Mouse (Mus musculus) frontal cortex, postnatal 10 days (tissue): Measurements from ENCODE around the gene Tmem150a.

Experiments
- DNase-seq, 2 experiments: peaks; one replicate each; pipeline ENCODE4 v3.0.0; 2022; ENCODE audit warnings: low spot score in 2 of 2, mixed read lengths in 1 of 2

Tmem150a gene

DNA sequence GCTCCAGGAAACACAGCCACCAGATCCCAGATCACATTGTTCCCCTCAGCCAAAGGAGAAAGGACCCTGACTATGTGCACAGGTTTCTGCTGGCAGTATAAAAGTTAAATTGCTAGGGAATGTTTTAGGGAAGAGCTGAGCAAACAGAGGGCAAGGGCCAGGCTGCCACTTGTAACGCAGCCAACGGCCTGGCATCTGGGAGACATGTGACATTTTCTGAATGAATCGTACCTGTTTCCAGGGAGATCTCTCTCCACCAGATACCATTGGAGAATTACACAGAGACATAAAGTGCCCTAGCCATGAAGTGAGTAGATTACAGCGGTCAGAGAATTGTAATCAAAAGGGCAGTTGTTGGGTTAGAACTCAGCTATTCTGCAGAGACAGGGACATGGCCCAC lies 17.9 kb downstream of the Tmem150a start:
- no peak for DNase-seq

DNA sequence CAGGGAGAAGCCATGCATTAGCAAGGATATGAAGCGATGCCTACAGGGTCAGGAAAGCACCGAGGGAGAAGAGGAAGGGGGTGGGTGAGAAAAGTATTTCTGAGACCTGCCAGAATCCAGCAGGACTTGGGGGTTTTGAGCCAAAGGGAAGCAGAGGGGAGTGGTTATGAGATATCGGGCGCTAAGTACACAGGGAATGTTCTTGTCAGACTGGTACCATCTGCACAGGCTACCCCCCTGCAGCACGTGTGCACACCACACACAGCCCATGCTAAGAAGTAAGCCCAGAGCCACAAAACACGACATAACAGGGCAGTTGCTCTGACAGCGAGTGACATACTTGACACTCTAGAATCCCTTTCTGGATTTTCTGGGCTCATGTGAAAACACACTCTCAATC lies 19.0 kb downstream of the Tmem150a start:
- no peak for DNase-seq

DNA sequence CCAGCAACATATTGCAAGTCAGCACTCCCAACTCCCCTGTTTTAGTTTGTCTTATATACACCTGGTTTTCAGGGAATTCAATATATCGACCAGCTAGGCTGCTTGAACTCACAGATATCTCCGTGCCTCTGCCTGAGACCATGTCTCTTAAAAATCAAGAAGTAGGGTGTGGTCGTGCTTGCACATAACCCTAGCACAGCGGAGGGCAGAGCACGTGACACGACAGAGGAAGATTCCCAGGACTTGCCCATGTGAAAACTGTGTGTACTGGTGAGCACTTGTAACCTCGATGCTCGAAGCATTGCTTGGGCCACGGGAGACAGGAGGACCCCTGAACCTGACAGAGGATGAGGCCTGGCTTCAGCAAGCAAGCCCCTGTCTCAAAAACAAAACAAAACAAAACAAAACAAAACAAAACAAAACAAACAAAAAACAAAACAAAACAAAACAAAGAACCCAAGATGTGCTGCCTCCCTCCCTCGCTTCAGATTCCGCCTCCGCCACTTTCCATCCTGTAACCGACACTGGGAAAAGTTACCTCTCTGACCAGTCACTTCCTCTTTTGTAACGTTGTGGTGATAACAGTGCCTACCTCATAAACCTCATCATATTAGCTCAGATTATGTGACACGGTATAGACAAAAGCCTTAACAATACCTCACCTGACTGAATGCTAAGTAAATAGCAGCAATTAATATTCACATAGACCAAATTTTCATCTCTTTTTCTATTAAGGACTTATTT lies 19.7 kb downstream of the Tmem150a start:
- no peak for DNase-seq

DNA sequence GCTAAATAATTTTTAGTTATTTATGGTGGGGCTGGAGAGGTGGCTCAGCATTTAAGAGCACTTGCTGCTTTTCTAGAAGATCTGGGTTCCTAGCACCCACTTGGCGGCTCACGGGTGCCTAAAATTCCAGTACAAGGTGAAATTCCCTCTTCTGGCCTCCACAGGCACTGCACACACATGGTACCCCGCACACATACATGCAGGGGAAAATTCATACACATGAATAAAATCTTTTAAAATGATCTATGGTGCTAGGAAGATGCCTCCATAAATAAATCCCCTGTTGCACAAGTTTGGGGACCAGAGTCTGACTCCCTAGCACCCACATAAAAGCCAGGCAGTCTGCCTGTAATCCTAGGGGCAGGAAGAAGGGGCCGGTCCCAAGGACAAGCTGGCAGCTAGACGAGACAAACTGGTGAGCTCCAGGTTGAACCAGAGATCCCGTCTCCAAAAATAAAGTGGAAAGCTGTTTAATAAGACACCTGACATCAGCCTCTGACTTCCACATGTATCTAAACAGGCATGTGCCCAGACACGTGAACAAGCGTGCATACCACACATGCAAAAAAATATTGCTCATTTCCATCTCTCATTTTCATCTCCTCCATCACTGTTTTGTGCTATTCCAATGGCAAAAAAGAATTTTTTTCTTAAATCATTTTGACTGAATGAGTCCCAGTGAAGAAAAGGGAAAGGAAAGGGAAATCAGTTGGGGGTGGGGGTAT lies 23.4 kb downstream of the Tmem150a start:
- DNase-seq = no peak

GRCm38 (mm10) chr6:72379377-72380130 lies 24.3 kb downstream of the Tmem150a start:
- no peak for DNase-seq

GRCm38 (mm10) chr6:72380131-72380770 lies 25.0 kb downstream of the Tmem150a start, which contains the start of gene Vamp5:
Gene Vamp5, minus strand, starts transcription at chr6:72380468.
- DNase-seq = no peak

GRCm38 (mm10) chr6:72382494-72382893 lies 27.2 kb downstream of the Tmem150a start:
- DNase-seq = no peak

- DNase-seq = no peak
Observed at GRCm38 (mm10) chr6:72383142-72383820, 28.0 kb downstream of the Tmem150a start.

DNA sequence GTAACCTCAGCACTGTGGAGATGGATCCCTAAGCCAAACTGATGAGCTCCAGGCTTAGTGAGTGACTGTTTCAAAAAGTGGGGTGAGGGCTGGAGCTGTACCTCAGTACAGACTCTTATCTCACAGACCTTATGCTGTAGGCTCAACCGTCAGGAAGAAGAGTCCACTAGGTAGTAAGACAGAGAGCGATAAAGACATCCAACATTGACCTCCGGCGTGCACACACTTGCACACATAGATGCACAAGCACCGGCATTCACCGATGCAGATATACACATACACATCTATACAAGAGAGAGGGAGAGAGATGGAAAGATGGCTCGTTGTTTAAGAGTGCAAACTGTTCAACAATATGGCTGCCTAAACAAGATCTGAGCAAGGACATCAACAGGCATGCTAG lies 28.7 kb downstream of the Tmem150a start:
- no peak for DNase-seq

DNA sequence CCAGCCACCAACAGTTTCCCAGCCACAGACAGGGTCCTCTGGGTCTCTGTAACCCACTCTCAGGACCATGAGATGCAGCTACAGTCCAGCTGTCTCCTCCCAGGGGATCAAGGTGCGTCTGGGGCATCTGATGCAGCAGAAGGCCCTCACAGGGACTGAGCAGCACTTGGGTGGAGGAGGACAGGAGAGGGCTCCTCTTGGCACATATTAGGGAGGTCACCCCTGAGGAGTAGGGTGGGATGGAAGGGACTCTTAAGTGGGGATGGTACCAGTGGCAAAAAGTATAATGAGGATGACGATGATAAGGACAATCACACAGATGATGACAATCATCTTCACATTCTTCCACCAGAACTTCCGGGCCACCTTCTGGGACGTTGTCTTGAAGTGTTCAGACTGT lies 30.0 kb downstream of the Tmem150a start:
- no peak for DNase-seq

DNA sequence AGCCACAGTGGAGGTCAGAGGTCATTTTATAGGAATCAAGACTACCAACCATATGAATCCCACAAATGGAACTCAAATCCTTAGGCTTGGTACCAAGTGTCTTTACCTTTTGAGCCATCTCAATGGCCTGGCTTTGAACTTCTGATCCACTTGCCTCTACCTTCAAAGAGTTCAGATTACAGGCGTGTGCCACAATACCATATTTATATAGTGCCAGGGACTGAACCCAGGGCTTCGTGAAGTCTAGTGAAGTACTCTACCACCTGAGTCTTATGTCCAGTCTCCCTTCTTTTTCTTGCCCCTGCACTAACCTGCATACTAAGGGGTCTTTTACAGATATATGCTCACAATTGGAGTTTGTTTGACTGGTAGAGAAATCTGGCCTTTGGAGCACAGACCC lies 31.3 kb downstream of the Tmem150a start:
- DNase-seq = no peak

DNA sequence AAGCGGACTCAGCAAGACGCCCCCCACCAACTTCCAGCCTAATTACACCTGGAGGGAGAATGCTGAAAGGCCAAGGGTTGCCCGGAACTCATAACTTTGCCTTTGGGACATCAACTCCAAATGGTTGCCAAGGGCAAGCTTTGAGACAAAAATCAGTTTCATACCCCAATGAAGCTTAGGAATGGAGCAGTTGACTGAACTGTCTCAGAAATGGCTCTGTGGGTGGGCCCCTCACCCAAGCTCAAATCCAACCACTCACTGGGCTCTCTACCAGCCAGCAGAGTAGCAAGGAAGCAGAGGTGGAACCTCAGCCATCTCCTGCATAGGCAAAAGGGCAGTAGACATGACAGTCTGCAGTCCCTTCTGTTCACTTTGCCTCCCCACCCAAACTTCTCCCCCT lies 32.6 kb downstream of the Tmem150a start:
- DNase-seq = no peak

- DNase-seq = no peak
Observed at GRCm38 (mm10) chr6:72388266-72388665, 33.0 kb downstream of the Tmem150a start.

DNA sequence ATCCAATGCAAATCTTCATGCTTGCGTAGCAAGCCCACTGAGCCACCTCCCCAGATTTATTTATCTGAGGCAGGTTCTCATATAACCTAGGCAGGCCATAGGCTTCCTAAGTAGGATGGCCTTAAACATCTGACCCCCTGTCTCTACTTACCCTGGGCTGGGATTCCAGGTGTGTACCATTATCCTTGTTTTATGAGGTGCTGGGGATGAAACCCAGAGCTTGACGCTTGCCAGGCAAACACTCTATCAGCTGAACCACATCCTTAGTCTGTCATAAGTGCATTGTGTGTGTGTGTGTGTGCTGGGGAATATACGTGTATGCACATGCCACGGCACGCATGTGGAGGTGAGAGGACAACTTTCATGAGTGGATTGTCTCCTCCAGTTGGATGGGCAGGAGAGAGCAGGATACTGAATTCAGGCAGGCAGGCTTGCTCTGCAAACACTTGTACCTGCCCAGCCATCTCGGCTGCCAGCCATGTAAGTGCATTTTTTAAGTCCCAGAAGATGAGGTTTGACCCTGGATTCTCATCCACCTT lies 33.6 kb downstream of the Tmem150a start:
- DNase-seq = no peak

GRCm38 (mm10) chr6:72389471-72389940 lies 34.3 kb downstream of the Tmem150a start:
- DNase-seq = peak in 1 of 2 experiments; percentile 17

GRCm38 (mm10) chr6:72389941-72390771 lies 34.9 kb downstream of the Tmem150a start, which contains the start of gene Vamp8:
Gene Vamp8, minus strand, starts transcription at chr6:72390703.
- peak in 1 of 2 experiments; percentile 47 for DNase-seq

GRCm38 (mm10) chr6:72390795-72391521 lies 35.7 kb downstream of the Tmem150a start:
- DNase-seq = no peak

DNA sequence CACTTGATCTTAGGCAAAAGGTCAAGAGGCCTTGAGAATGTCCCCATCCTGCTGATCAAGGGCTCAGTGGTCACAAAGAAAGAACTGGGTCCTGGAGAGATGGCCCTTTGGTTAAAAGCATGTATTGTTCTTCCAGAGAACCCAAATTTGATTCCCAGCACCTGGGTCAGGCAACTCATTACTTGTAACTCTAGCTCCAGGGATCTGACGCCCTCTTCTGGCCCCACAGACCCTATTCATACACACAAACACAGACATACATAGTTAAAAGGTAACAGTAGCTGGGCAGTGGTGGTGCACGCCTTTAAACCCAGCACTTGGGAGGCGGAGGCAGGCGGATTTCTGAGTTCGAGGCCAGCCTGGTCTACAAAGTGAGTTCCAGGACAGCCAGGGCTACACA lies 37.1 kb downstream of the Tmem150a start:
- DNase-seq = no peak

DNA sequence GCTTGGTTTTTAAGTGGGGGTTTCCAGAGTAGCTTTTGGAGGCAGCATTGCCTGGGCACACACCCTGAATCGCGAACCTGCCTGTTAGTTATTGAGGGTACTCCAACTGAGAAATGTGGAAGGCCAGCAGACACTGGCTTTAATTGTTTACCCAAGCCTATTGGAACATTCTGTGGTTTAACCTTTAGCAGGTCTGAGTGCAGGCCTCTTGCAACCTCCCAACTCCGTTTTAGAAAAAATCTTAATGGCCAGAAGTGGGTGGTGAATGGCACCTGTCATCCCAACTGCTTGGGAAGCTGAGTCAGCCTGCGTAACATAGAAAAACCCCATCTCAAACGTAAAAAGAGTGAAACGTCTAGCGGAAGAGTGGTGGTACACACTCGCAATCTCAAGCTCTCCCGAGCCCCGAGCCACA lies 41.6 kb downstream of the Tmem150a start:
- DNase-seq = no peak
